Mouse (Mus musculus): ENCODE data around the gene Stk39. TPM values are rescaled to one million over a fixed set of nuclear protein-coding genes. Genes with fewer than 3 reads are reported as not detected.

Gene Stk39
- polyA plus RNA-seq, 1 experiment from 2014 or later = 1.9 TPM

DNA sequence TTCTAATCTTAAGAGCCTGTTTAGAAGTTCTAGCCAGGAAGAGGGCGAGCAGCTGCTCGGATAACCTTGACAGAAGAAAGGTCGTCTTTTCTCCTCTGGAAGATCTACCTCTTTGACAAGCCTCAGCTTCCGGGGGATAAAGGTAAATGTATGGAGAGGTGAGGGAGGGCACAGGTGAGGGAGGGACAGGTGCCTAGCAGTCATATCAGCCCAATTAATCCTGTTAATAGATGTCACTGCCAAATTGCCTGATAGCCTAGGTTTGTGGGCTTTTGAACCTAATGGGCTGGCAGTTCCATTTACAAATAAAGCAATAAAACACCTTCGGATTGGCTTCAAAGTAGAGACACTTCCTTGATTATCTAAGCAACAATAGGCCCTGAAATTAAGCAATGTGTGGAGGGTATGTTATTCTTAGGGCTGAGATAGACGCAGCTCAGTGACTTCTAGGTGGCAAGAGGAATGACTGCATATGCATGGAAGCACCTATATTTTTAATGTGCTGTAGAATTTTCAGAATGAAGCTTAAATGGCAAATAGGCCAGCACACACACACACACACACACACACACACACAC lies 14.5 kb downstream of the Stk39 start:
- no peak for ATAC-seq (ENCODE audit: low read depth)
- 62% methylated on average over 6 of the region's 6 CpGs for whole genome bisulfite sequencing (ENCODE audit: insufficient replicate concordance)
- H3K4me2 ChIP-seq = no peak overlapping the region

DNA sequence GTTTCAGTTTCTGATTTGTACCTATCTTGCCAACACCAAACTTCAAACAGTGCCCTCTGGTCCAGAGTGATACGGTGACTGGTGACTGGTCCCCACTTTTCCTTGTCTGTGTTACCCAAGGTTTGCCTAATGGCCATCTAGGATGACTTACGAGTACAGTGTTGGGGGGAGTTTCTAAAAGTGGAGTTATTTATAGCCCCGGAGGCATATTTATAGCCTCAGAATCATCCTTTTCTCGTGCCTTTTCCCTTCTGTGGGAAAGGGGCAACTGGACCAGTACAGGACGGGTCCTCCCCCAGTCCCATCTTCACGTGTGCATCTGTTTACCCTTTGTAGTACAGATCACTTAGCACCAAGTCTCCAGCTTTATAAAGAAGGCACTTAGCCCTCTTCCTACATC lies 15.2 kb downstream of the Stk39 start:
- Histone ChIP-seq H3K4me2 (no peak overlapping the region), H3K36me3 (no peaks in the 10 kb centered on the region), H3K4me3 (replicated peaks) (no peak overlapping the region), H3K27me3 (no peaks in the 10 kb centered on the region), H3K27ac (no peak overlapping the region), H3K4me1 (replicated peaks) (no peaks in the 10 kb centered on the region), H3K9ac (no peak overlapping the region), H3K9me3 (replicated peaks) (no peaks in the 10 kb centered on the region)
- no peak for ATAC-seq (ENCODE audit: low read depth)
- 56% methylated on average over 6 of the region's 6 CpGs for WGBS (ENCODE audit: insufficient replicate concordance)
- no peak for DNase-seq

More for the DNA sequence above, 14.5 kb downstream of the Stk39 start:
- no peaks in the 10 kb centered on the region for H3K36me3 ChIP-seq
- no peak for DNase-seq
- no peak overlapping the region for H3K27ac ChIP-seq
- H3K27me3 ChIP-seq = no peaks in the 10 kb centered on the region
- no peaks in the 10 kb centered on the region for H3K4me1 ChIP-seq (replicated peaks)
- no peak overlapping the region for H3K4me3 ChIP-seq (replicated peaks)
- no peak overlapping the region for H3K9ac ChIP-seq
- H3K9me3 ChIP-seq (replicated peaks) = no peaks in the 10 kb centered on the region

DNA sequence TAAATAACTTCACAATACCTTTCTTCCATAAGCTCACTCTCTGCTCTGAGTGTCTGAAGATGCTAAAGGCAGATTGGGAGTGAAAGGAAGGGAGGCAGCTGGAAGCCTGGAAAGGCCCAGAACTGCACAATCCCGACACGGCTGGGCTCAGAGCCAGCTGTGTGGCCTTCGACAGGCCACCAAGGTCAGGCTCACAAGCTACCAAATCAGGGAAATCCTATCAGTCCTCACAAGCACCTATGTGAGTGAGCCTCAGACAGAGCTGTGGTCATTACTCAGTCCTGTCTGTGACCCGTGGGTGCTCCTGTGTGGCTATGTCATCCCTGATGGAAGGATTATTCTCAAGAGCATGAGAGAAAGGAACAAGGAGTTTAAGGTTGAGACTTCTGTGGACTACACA lies 19.7 kb downstream of the Stk39 start:
- 61% methylated on average over 4 of the region's 4 CpGs for WGBS (ENCODE audit: insufficient replicate concordance)
- Histone ChIP-seq H3K4me2 (no peak overlapping the region), H3K9me3 (replicated peaks) (no peaks in the 10 kb centered on the region), H3K9ac (no peak overlapping the region), H3K4me3 (replicated peaks) (no peak overlapping the region), H3K4me1 (replicated peaks) (no peaks in the 10 kb centered on the region), H3K36me3 (no peaks in the 10 kb centered on the region), H3K27ac (no peak overlapping the region), H3K27me3 (no peaks in the 10 kb centered on the region)
- no peak for DNase-seq
- ATAC-seq (ENCODE audit: low read depth) = no peak

DNA sequence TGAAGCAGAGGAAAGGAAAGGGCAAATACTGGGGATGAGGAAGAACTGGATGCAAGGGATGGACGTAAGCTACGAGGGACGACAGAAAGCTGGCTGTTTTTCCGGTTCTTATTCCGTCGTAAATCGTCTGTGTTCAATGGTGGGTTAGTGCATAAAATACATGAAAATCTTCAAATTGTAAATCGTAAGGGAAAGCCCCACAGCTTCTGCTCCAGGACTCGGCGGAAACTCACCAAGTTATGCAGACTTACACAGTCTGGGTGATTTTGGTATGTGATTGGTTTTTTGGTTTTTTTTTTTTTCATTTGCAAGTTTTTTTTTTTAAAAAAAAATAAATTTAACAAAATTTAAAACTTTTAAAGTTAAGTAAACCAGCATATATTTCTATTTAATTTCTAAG lies 24.0 kb downstream of the Stk39 start:
- no peak overlapping the region for H3K4me3 ChIP-seq (replicated peaks)
- DNase-seq (no peak), ATAC-seq (ENCODE audit: low read depth) (no peak)
- H3K9me3 ChIP-seq (replicated peaks) = no peaks in the 10 kb centered on the region
- no peak overlapping the region for H3K27ac ChIP-seq
- 76% methylated on average over 10 of the region's 10 CpGs for WGBS (ENCODE audit: insufficient replicate concordance)
- no peaks in the 10 kb centered on the region for H3K36me3 ChIP-seq
- H3K4me1 ChIP-seq (replicated peaks) = no peaks in the 10 kb centered on the region
- no peak overlapping the region for H3K4me2 ChIP-seq
- no peak overlapping the region for H3K9ac ChIP-seq
- H3K27me3 ChIP-seq = no peaks in the 10 kb centered on the region

DNA sequence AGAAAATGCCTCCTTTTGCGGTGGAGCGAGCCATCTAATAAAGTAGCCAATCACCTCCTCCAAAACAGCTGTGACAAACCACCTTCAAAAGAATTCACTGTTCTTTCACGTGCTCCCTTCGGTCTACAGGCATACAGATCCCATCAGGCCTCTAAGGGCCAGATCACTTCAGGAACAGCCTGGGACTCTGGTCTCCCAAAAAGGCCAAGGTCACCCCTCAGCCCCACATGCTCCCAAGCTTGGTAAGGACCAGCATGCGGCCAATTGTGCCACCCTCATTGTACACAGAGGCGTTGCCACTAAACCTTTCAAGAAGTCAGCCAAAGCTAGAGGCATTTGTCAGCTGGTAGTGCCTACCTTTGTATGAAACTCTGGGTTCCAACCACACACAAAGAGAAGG lies 28.9 kb downstream of the Stk39 start:
- Histone ChIP-seq H3K9me3 (replicated peaks) (no peaks in the 10 kb centered on the region), H3K4me1 (replicated peaks) (no peaks in the 10 kb centered on the region), H3K9ac (no peak overlapping the region), H3K27ac (no peak overlapping the region), H3K36me3 (no peaks in the 10 kb centered on the region), H3K4me3 (replicated peaks) (no peak overlapping the region), H3K27me3 (no peaks in the 10 kb centered on the region), H3K4me2 (no peak overlapping the region)
- ATAC-seq (ENCODE audit: low read depth) = no peak
- DNase-seq = no peak
- WGBS (ENCODE audit: insufficient replicate concordance) = 74% methylated on average over 6 of the region's 6 CpGs

DNA sequence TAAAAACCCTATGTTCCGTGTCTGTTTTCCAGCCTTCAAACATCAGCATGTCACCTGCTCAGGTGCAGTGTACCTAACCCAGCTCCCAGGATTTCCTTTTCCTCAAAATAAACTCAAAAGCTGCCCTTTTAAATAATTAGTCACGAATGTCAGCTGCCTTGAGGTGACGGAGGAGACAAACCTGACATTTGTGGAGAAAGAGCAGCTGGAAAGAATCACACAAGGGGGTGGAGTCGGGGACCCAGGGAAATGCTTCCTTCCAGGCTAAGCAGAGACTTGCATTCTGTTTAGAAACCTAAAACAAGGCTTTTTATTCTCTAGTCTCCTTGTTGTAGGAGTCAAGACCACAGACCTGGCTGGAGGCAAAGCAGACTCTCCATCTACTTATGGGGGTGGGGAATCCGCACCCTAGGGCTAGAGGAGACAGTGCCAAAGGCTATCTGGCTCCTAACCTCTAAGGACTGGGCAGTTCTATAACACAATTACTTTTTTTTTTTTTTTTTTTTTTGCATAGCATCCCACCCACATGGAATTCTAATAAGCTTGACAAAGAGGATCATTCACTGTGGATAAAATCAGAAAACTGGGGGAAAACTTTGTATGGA lies 29.9 kb downstream of the Stk39 start:
- 58% methylated on average over 5 of the region's 5 CpGs for WGBS (ENCODE audit: insufficient replicate concordance)
- Histone ChIP-seq H3K4me3 (replicated peaks) (no peak overlapping the region), H3K9me3 (replicated peaks) (no peaks in the 10 kb centered on the region), H3K27me3 (no peaks in the 10 kb centered on the region), H3K27ac (no peak overlapping the region), H3K9ac (no peak overlapping the region), H3K4me1 (replicated peaks) (0 out of 2 replicates have a peak, but pooled peaks cover 3% of the 10 kb centered on the region), H3K4me2 (no peak overlapping the region), H3K36me3 (no peaks in the 10 kb centered on the region)
- DNase-seq (no peak), ATAC-seq (ENCODE audit: low read depth) (no peak)

DNA sequence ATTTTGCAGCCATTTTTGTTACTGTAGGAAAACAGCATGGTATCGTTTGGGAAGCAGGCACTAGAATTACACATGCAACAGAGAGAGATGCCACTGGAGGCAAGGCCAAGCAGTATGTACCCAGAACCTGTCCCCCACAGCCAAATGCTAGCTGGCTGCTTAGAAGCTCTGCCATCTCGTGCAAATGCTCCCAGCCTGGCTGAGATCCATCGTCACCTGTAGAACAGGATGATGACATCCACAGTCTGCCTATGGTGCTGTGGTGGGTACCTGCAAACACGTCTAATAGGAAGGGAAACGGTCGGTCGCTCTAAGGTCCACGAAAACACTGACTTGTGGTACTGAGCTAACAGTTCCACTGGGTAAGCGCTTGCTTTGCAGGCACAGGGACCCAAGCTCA lies 32.5 kb downstream of the Stk39 start:
- no peak for DNase-seq
- Histone ChIP-seq H3K9ac (no peak overlapping the region), H3K27ac (no peak overlapping the region), H3K36me3 (no peaks in the 10 kb centered on the region), H3K27me3 (peaks cover 7% of the 10 kb centered on the region), H3K4me2 (no peak overlapping the region), H3K4me1 (replicated peaks) (peaks cover 7% of the 10 kb centered on the region; the same call in 1 of the 2 replicates), H3K4me3 (replicated peaks) (no peak overlapping the region), H3K9me3 (replicated peaks) (no peaks in the 10 kb centered on the region)
- ATAC-seq (ENCODE audit: low read depth) = no peak
- 63% methylated on average over 9 of the region's 9 CpGs for WGBS (ENCODE audit: insufficient replicate concordance)

DNA sequence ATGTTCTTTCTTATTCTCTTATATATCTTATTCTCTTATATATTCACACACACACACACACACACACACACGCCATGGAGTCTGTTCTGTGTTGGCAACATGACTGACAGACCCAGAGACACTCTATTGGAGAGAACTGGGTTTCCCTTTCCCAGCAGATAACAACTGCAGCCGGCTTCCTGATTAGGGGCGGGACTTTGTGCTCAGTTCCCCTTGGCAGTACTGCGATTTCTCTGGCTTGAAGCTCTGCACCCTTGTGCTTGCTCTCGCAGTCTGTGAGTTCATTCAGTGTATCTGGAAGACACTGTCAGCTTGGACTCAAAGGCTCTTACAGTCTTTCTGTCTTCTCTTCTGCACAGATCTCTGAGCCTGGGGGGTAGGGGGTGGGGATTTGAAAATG lies 34.1 kb downstream of the Stk39 start:
- ATAC-seq (ENCODE audit: low read depth) (0 out of 2 replicates have a peak, but pooled peaks have one; percentile 36), DNase-seq (no peak)
- Histone ChIP-seq H3K36me3 (no peaks in the 10 kb centered on the region), H3K4me2 (no peak overlapping the region), H3K9me3 (replicated peaks) (no peaks in the 10 kb centered on the region), H3K27me3 (peaks cover 7% of the 10 kb centered on the region), H3K9ac (no peak overlapping the region), H3K4me1 (replicated peaks) (peaks cover 8% of the 10 kb centered on the region; the same call in 1 of the 2 replicates), H3K27ac (no peak overlapping the region), H3K4me3 (replicated peaks) (no peak overlapping the region)
- 10% methylated on average over 5 of the region's 5 CpGs for WGBS (ENCODE audit: insufficient replicate concordance)

DNA sequence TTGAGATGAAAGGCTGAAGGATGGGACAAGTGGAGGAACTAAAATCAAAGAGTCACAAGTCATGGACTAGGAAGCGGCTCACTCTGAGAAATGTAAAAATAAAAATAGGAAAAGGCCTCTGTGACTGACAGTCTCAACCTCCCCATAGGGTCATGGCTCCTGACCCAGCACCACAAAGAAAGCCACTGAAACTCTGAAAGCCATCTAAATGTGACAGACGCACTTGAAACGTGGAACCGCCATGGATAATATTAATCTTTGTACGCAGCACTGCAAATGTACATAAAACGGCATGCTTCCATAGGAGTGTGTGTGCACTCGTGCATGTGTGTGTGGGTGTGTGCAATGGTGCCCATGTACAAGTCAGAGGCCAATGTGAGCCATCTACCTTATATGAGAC lies 34.9 kb downstream of the Stk39 start:
- Histone ChIP-seq H3K36me3 (no peaks in the 10 kb centered on the region), H3K9me3 (replicated peaks) (no peaks in the 10 kb centered on the region), H3K4me1 (replicated peaks) (peaks cover 10% of the 10 kb centered on the region; the same call in 1 of the 2 replicates), H3K9ac (no peak overlapping the region), H3K27me3 (peaks cover 7% of the 10 kb centered on the region), H3K4me3 (replicated peaks) (no peak overlapping the region), H3K27ac (no peak overlapping the region), H3K4me2 (no peak overlapping the region)
- no peak for ATAC-seq (ENCODE audit: low read depth)
- 80% methylated on average over 7 of the region's 7 CpGs for WGBS (ENCODE audit: insufficient replicate concordance)
- DNase-seq = no peak

DNA sequence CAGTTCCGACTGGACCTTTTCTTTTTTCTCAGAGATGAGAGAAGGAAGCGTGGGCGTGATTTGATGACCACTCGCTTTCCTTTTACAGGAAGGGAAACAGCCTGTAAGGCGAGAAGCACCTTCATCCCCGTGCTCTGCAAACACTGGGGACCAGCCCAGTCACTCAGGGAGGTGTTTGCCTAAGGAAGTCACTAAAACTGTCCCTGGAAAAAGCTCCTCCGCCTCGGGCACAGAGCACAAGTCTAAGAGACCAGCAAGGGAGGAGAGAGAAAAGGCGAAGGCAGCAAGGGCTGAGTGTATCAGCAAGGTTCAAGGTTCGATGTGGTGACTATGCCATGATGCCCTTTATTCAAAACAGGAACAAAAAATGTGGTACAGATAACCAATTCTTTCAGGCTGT lies 35.8 kb downstream of the Stk39 start:
- no peaks in the 10 kb centered on the region for H3K36me3 ChIP-seq
- DNase-seq (no peak), ATAC-seq (ENCODE audit: low read depth) (no peak)
- H3K4me2 ChIP-seq = peak overlapping the region; percentile 29
- WGBS (ENCODE audit: insufficient replicate concordance) = 24% methylated on average over 10 of the region's 10 CpGs
- H3K9me3 ChIP-seq (replicated peaks) = no peaks in the 10 kb centered on the region
- peaks cover 7% of the 10 kb centered on the region for H3K27me3 ChIP-seq
- no peak overlapping the region for H3K4me3 ChIP-seq (replicated peaks)
- no peak overlapping the region for H3K9ac ChIP-seq
- no peak overlapping the region for H3K27ac ChIP-seq
- peaks cover 10% of the 10 kb centered on the region; the same call in 1 of the 2 replicates for H3K4me1 ChIP-seq (replicated peaks)

DNA sequence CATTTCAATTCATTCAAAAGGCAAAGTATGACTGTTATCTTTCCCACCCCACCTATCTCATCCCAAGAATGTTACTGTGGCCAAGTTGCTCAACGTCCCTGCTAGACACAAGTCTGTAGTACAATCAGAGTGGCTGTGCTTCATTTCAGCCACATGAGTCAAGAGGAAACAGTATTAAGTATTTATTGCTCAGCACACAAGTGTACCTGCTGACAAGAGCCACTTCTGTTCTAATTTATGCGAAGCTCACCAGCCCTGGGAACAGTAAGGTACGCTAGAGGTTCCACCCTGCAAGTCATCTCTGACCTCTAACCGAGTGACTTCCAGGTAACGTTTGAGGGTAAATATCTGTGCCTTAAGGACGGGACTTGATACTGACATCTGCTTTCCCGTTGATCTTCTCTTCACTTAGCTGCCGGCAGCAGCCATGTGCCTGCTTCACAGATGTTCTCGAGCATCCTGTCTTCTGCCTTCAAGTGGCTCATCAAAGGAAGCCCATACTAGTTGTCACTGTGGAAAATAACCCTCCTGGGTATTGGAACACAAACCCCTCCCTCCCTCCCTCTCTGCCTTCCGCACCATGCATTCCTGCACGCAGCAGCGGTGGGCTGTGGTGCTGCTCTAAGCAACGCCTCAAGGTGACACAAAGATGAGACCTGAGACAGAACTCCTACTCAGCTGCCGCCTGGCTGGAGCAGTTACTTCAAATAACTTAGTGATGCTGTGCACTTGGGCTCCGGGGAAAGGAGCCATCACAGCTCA lies 36.4 kb downstream of the Stk39 start:
- peak overlapping the region; percentile 29 for H3K4me2 ChIP-seq
- no peaks in the 10 kb centered on the region for H3K36me3 ChIP-seq
- peaks cover 10% of the 10 kb centered on the region; the same call in 1 of the 2 replicates for H3K4me1 ChIP-seq (replicated peaks)
- H3K27me3 ChIP-seq = peaks cover 7% of the 10 kb centered on the region
- DNase-seq = no peak
- H3K4me3 ChIP-seq (replicated peaks) = no peak overlapping the region
- ATAC-seq (ENCODE audit: low read depth) = no peak
- no peak overlapping the region for H3K9ac ChIP-seq
- H3K9me3 ChIP-seq (replicated peaks) = no peaks in the 10 kb centered on the region
- 36% methylated on average over 15 of the region's 15 CpGs for WGBS (ENCODE audit: insufficient replicate concordance)
- H3K27ac ChIP-seq = no peak overlapping the region
